Mouse (Mus musculus): Measurements from ENCODE around the gene Slc28a1.
A peak's percentile ranks its signal among the peaks of the same experiment; 100 is the strongest.

Gene Slc28a1

GRCm38 (mm10) chr7:81213347-81214152 lies 99.0 kb downstream of the Slc28a1 start, which contains the start of gene Pde8a:
Pde8a (plus strand) TSS chr7:81213596.
- peak; percentile 20 to 43 for DNase-seq

GRCm38 (mm10) chr7:81214153-81214907 lies 99.7 kb downstream of the Slc28a1 start:
- no peak for DNase-seq

- no peak for DNase-seq
Measured at GRCm38 (mm10) chr7:81215950-81216349, 101.4 kb downstream of the Slc28a1 start.

- DNase-seq: no peak
Measured at GRCm38 (mm10) chr7:81219321-81219720, 104.7 kb downstream of the Slc28a1 start.
